Mouse (Mus musculus) liver, embryonic 14.5 days (tissue): ENCODE results near the gene Hemgn.

Experiments used
- CTCF ChIP-seq: IDR thresholded peaks from 2 replicates; pipeline ENCODE4 v1.5.1; 2016; ENCODE audit warnings: antibody characterized with exemption, low read depth, control low read depth
- EP300 ChIP-seq: IDR thresholded peaks from 2 replicates; pipeline ENCODE4 v1.6.1; 2016; ENCODE audit warnings: antibody characterized with exemption, low read depth

DNA sequence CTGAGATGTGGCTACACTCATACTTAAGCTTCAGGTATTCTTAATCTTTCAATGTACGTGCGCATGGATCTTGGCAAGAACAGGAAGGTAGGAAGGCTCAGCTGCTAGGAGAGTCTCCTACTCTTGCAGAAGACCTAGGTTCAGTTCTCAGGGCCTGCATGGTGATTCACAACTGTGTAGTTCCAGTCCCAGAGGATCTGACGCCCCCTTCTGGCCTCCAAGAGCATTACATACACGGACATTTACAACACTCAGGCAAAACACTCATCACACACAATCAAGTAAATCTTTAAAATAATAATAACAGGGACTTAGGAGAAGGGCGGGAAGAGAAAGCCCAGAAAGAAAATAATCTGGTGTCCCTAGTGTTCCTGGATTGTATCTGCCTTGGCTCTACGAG is 38.9 kb downstream of the Hemgn start:
- TF ChIP-seq EP300 (no peak), CTCF (peak; percentile 71)
